Mouse (Mus musculus): ENCODE measurements around the gene Krtap12-1. TPM values are rescaled to one million over a fixed set of nuclear protein-coding genes. Genes with fewer than 3 reads are reported as not detected.
"Not testable (repeated sequence)": the region's sequence is repeated elsewhere in the genome, so short reads cannot be mapped to it uniquely, and the experiment has no call there.

Gene Krtap12-1
- not detected for total RNA-seq (2021)
- long read RNA-seq, experiment 1 = 0 reads
- long read RNA-seq, experiment 2 = 0 reads

GRCm38 (mm10) chr10:77720299-77720698 is at the start of gene Krtap12-1:
Krtap12-1 (plus strand) TSS chr10:77720599.
- intact Hi-C loops (cut with DNase I); DNase-seq: not testable (repeated sequence)

GRCm38 (mm10) chr10:77670710-77671109 is 49.7 kb upstream of the Krtap12-1 start:
- DNase-seq = no peak
- intact Hi-C loops (cut with DNase I) = no loop called here

GRCm38 (mm10) chr10:77671519-77671918 is 48.9 kb upstream of the Krtap12-1 start:
- DNase-seq = no peak
- intact Hi-C loops (cut with DNase I) = no loop called here

- intact Hi-C loops (cut with DNase I) = no loop called here
These were observed 46.6 kb upstream of the Krtap12-1 start for GRCm38 (mm10) chr10:77673765-77674164.

GRCm38 (mm10) chr10:77677562-77677961 is 42.8 kb upstream of the Krtap12-1 start:
- no peak for DNase-seq
- intact Hi-C loops (cut with DNase I) = no loop called here

More at GRCm38 (mm10) chr10:77673765-77674164, 46.6 kb upstream of the Krtap12-1 start:
- DNase-seq = no peak

- no peak for DNase-seq
- intact Hi-C loops (cut with DNase I) = no loop called here
These were observed 37.4 kb upstream of the Krtap12-1 start for GRCm38 (mm10) chr10:77682994-77683393.

GRCm38 (mm10) chr10:77684181-77684580 is 36.2 kb upstream of the Krtap12-1 start:
- no peak for DNase-seq
- intact Hi-C loops (cut with DNase I) = no loop called here

GRCm38 (mm10) chr10:77685895-77686664 is 34.3 kb upstream of the Krtap12-1 start, which contains the start of gene Tspear:
Tspear (plus strand) TSS chr10:77686569.
- DNase-seq = no peak
- intact Hi-C loops (cut with DNase I) = no loop called here

GRCm38 (mm10) chr10:77687021-77687420 is 33.4 kb upstream of the Krtap12-1 start:
- intact Hi-C loops (cut with DNase I) = no loop called here
- no peak for DNase-seq

- not testable (repeated sequence) for DNase-seq
These were observed 30.0 kb upstream of the Krtap12-1 start, which contains the start of gene Gm19402 for GRCm38 (mm10) chr10:77690356-77690807. Gm19402 (minus strand) TSS chr10:77690757.

GRCm38 (mm10) chr10:77697133-77697532 is 23.3 kb upstream of the Krtap12-1 start, which contains the start of gene Gm9508:
Gm9508 (minus strand) TSS chr10:77697233.
- intact Hi-C loops (cut with DNase I) = no loop called here
- DNase-seq = no peak

More at GRCm38 (mm10) chr10:77690356-77690807, 30.0 kb upstream of the Krtap12-1 start, which contains the start of gene Gm19402:
- intact Hi-C loops (cut with DNase I) = not testable (repeated sequence)

GRCm38 (mm10) chr10:77706326-77706725 is 14.1 kb upstream of the Krtap12-1 start, which contains the start of gene Gm10272:
Gm10272 (plus strand) TSS chr10:77706626.
- intact Hi-C loops (cut with DNase I) = loop anchor here (5.0 kb wide), 1 partner anchor 231 kb away; no protein-coding TSS in a partner anchor
- no peak for DNase-seq

GRCm38 (mm10) chr10:77709831-77710230 is 10.6 kb upstream of the Krtap12-1 start:
- intact Hi-C loops (cut with DNase I) = loop anchor here (5.0 kb wide), 1 partner anchor 227 kb away; no protein-coding TSS in a partner anchor
- DNase-seq = no peak

GRCm38 (mm10) chr10:77711157-77711556 is 9.2 kb upstream of the Krtap12-1 start, which contains the start of gene Gm10024:
Gm10024 (plus strand) TSS chr10:77711457.
- intact Hi-C loops (cut with DNase I); DNase-seq: not testable (repeated sequence)

GRCm38 (mm10) chr10:77713734-77714133 is 6.7 kb upstream of the Krtap12-1 start:
- DNase-seq = no peak
- intact Hi-C loops (cut with DNase I) = no loop called here

GRCm38 (mm10) chr10:77715507-77715906 is 4.9 kb upstream of the Krtap12-1 start, which contains the start of gene Gm10142:
Gm10142 (plus strand) TSS chr10:77715807.
- intact Hi-C loops (cut with DNase I) = no loop called here
- no peak for DNase-seq

- DNase-seq = no peak
- intact Hi-C loops (cut with DNase I) = no loop called here
These were observed 4.5 kb downstream of the Krtap12-1 start for GRCm38 (mm10) chr10:77724855-77725254.

- no peak for DNase-seq
- intact Hi-C loops (cut with DNase I) = no loop called here
These were observed 5.8 kb downstream of the Krtap12-1 start, which contains the start of gene Gm10100 for GRCm38 (mm10) chr10:77726186-77726585. Gm10100 (plus strand) TSS chr10:77726486.

GRCm38 (mm10) chr10:77728280-77728679 is 7.9 kb downstream of the Krtap12-1 start:
- DNase-seq = no peak
- intact Hi-C loops (cut with DNase I) = no loop called here

- DNase-seq = no peak
- intact Hi-C loops (cut with DNase I) = no loop called here
These were observed 8.8 kb downstream of the Krtap12-1 start for GRCm38 (mm10) chr10:77729241-77729640.

GRCm38 (mm10) chr10:77735928-77736327 is 15.5 kb downstream of the Krtap12-1 start:
- DNase-seq = no peak
- intact Hi-C loops (cut with DNase I) = no loop called here
